In the genomic region with DNA sequence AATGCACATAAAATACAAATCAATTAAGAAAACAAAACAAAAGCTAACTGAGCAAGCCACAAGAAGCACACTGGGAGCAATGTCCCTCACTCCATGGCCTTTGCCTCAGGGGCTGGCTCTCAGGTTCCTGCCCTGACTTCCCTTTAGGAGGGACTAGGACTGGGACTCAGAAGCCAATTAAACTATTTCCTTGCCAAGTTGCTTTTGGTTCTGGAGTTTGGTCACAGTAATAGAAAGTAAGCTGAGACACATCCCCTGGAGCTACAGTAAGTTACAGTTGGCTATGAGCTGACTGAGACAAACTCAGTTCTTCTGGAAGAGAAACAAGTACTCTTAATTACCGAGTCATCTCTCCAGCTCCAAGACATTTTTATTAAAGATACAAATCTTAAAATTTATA, we compare ENCODE assay signal across 22 mouse cellular contexts. TPM values are rescaled to one million over a fixed set of nuclear protein-coding genes. Genes with fewer than 3 reads are reported as not detected.
DNase-seq lines count a peak whose midpoint lies in the region; ATAC-seq and TF ChIP-seq lines count a peak whose summit lies in the region.
"Had no signal": no experiment of that assay in that cellular context is flagged by ENCODE, and none has a peak within 500 bp of the region (broad histone marks: within the 10 kb centered on the region; RNA-seq: fewer than 3 reads in every experiment).

No protein-coding gene starts in this region.

- H3K9me3 ChIP-seq in kidney, embryonic 14.5 days (ENCODE audit: control insufficient read depth, low read length) = no peaks in the 10 kb centered on the region
- H3K9me3 ChIP-seq in heart, embryonic 11.5 days (replicated peaks; ENCODE audit: control insufficient read depth, low read length) = no peaks in the 10 kb centered on the region
- H3K9me3 ChIP-seq: embryonic facial prominence, embryonic 10.5 days; embryonic facial prominence, embryonic 12.5 days; forebrain, embryonic 10.5 days; forebrain, embryonic 12.5 days had no signal

- DNase-seq in kidney, adult 2 months = peak; percentile 50
- DNase-seq in kidney, postnatal 36 days = peak; percentile 25 to 26
- DNase-seq in kidney, postnatal 4 days = no peak
- DNase-seq in testis, postnatal 10 days (ENCODE audit: low spot score) = no peak
- DNase-seq in fat pad, adult 2 months (ENCODE audit: extremely low read depth, low read depth, low spot score) = peak; percentile 78
- DNase-seq: adrenal gland, adult 8-10 months; adrenal gland, postnatal 14 days; adrenal gland, postnatal 36 days; cerebellum, adult 11-12 months; cerebellum, adult 2 months; cerebellum, adult 9-10 months; cerebellum, postnatal 10 days; cerebellum, postnatal 25 days had no signal

- ATAC-seq in kidney, embryonic 14.5 days (ENCODE audit: low FRiP score, low TSS enrichment) = no peak
- ATAC-seq in heart, embryonic 11.5 days (replicated peaks; ENCODE audit: insufficient number of reproducible peaks, low FRiP score, low TSS enrichment) = no peak
- ATAC-seq: forebrain, embryonic 14.5 days; forebrain, embryonic 16.5 days had no signal

- 70% methylated on average over 1 of the region's 1 CpGs for WGBS in kidney, adult 2 months
- WGBS in kidney, embryonic 14.5 days = 57% methylated on average over 1 of the region's 1 CpGs
- 77% methylated on average over 1 of the region's 1 CpGs for WGBS in heart, embryonic 11.5 days (ENCODE audit: insufficient replicate concordance)

- no peak for TF ChIP-seq POLR2A in kidney, adult 2 months (IDR thresholded peaks at IDR 0.05; ENCODE audit: low read depth, low read length)
- no peak for TF ChIP-seq POLR2A in testis, adult 2 months (IDR thresholded peaks at IDR 0.05; ENCODE audit: control insufficient read depth, low read depth, low read length)

- no peaks in the 10 kb centered on the region for H3K36me3 ChIP-seq in kidney, adult 2 months (ENCODE audit: control insufficient read depth, insufficient read depth, low read length)
- H3K36me3 ChIP-seq in kidney, embryonic 14.5 days (ENCODE audit: control insufficient read depth, insufficient read depth, low read length) = peaks cover 6% of the 10 kb centered on the region; the same call in 1 of the 2 replicates
- H3K36me3 ChIP-seq in testis, adult 2 months (ENCODE audit: control insufficient read depth, insufficient read depth, low read length) = peaks cover 3% of the 10 kb centered on the region
- no peaks in the 10 kb centered on the region for H3K36me3 ChIP-seq in heart, embryonic 11.5 days (ENCODE audit: control insufficient read depth, insufficient read depth, low read length)

- no peak overlapping the region for H3K4me2 ChIP-seq in kidney, embryonic 14.5 days (replicated peaks; ENCODE audit: low read depth, low read length)
- no peak overlapping the region for H3K4me2 ChIP-seq in heart, embryonic 11.5 days
- H3K4me2 ChIP-seq: embryonic facial prominence, embryonic 12.5 days; forebrain, embryonic 12.5 days had no signal

- no peaks in the 10 kb centered on the region for H3K27me3 ChIP-seq in kidney, adult 2 months (replicated peaks; ENCODE audit: control insufficient read depth, insufficient read depth, low read length)
- no peaks in the 10 kb centered on the region for H3K27me3 ChIP-seq in kidney, embryonic 14.5 days (ENCODE audit: control insufficient read depth, insufficient read depth, low read length)
- H3K27me3 ChIP-seq in testis, adult 2 months (ENCODE audit: control insufficient read depth, insufficient read depth, low read length) = no peaks in the 10 kb centered on the region
- H3K27me3 ChIP-seq in heart, embryonic 11.5 days (ENCODE audit: control insufficient read depth, insufficient read depth, low read length) = no peaks in the 10 kb centered on the region
- H3K27me3 ChIP-seq: embryonic facial prominence, embryonic 12.5 days; forebrain, embryonic 12.5 days had no signal

- no peak for TF ChIP-seq CTCF in kidney, adult 2 months (conservative IDR thresholded peaks at IDR 0.05; ENCODE audit: insufficient read depth, insufficient read length, low read depth, low read length)
- TF ChIP-seq CTCF in testis, adult 2 months (IDR thresholded peaks at IDR 0.05; ENCODE audit: control insufficient read depth, insufficient read depth, insufficient replicate concordance, low read depth, low read length) = no peak

- H3K4me3 ChIP-seq in kidney, adult 2 months (ENCODE audit: insufficient read depth, low read depth, low read length) = no peak overlapping the region
- no peak overlapping the region for H3K4me3 ChIP-seq in kidney, embryonic 14.5 days (ENCODE audit: low read length)
- peak overlapping the region; percentile 61 for H3K4me3 ChIP-seq in testis, adult 2 months (ENCODE audit: control insufficient read depth, low read depth, low read length)
- no peak overlapping the region for H3K4me3 ChIP-seq in heart, embryonic 11.5 days (ENCODE audit: low read depth, low read length)
- H3K4me3 ChIP-seq: embryonic facial prominence, embryonic 10.5 days; embryonic facial prominence, embryonic 12.5 days; forebrain, embryonic 10.5 days; forebrain, embryonic 12.5 days had no signal

- no peak overlapping the region for H3K9ac ChIP-seq in kidney, embryonic 14.5 days (ENCODE audit: low read depth, low read length)
- H3K9ac ChIP-seq in heart, embryonic 11.5 days (ENCODE audit: low read depth, low read length) = no peak overlapping the region
- H3K9ac ChIP-seq: embryonic facial prominence, embryonic 12.5 days; forebrain, embryonic 12.5 days had no signal

- no peak overlapping the region for H3K27ac ChIP-seq in kidney, adult 2 months (ENCODE audit: insufficient read depth, low read depth, low read length)
- H3K27ac ChIP-seq in kidney, embryonic 14.5 days (ENCODE audit: low read depth, low read length) = no peak overlapping the region
- H3K27ac ChIP-seq in testis, adult 2 months (ENCODE audit: control insufficient read depth, insufficient read depth, low read depth, low read length) = no peak overlapping the region
- no peak overlapping the region for H3K27ac ChIP-seq in heart, embryonic 11.5 days (ENCODE audit: low read depth, low read length)
- H3K27ac ChIP-seq: embryonic facial prominence, embryonic 10.5 days; embryonic facial prominence, embryonic 12.5 days; forebrain, embryonic 10.5 days; forebrain, embryonic 12.5 days had no signal

- no peaks in the 10 kb centered on the region for H3K4me1 ChIP-seq in kidney, adult 2 months (ENCODE audit: control insufficient read depth, insufficient read depth, low read length)
- H3K4me1 ChIP-seq in kidney, embryonic 14.5 days (ENCODE audit: control insufficient read depth, insufficient read depth, low read length) = no peaks in the 10 kb centered on the region
- peaks cover 3% of the 10 kb centered on the region; the same call in 1 of the 2 replicates for H3K4me1 ChIP-seq in testis, adult 2 months (ENCODE audit: control insufficient read depth, insufficient read depth, low read length)
- H3K4me1 ChIP-seq in heart, embryonic 11.5 days (ENCODE audit: control insufficient read depth, insufficient read depth, low read length) = no peaks in the 10 kb centered on the region
- H3K4me1 ChIP-seq: embryonic facial prominence, embryonic 10.5 days; embryonic facial prominence, embryonic 12.5 days; forebrain, embryonic 12.5 days had no signal

RNA-seq across cellular contexts. Expression of gene Fasn, which starts 41.5 kb away (rescaled TPM):
- polyA plus RNA-seq in kidney, adult 2 months (2012; rRNA removed) = 936 and 1,244 TPM in 2 replicates
- polyA plus RNA-seq in kidney, embryonic 14.5 days (2014; fragmentation: Nextera tagmentation; extraction: Ambion mirVana) = 54.9 and 79.9 TPM in 2 replicates
- polyA plus RNA-seq in testis, adult 2 months (2012; rRNA removed) = 71.2 and 72.1 TPM in 2 replicates
- polyA plus RNA-seq in heart, embryonic 11.5 days (2014; fragmentation: Nextera tagmentation; extraction: Ambion mirVana) = 33.9 and 42.6 TPM in 2 replicates

Comparison
In these comparisons a context has a peak if more than half of its experiments do, and no peak if none do; other contexts are left out.
1. DNase-seq: peak in kidney, adult 2 months (single experiment), kidney, postnatal 36 days (2 of 2) and fat pad, adult 2 months (single experiment); none in kidney, postnatal 4 days (0 of 2) and testis, postnatal 10 days (single experiment).
2. RNA of gene Fasn, which starts 41.5 kb away (polyA plus RNA-seq): 936 to 1,244 TPM in kidney, adult 2 months; 54.9 to 79.9 TPM in kidney, embryonic 14.5 days, 71.2 to 72.1 TPM in testis, adult 2 months and 33.9 to 42.6 TPM in heart, embryonic 11.5 days; every median in the first group is over 10 times any median in the second.